Mouse (Mus musculus) cerebellum, adult 2 months (tissue): ENCODE measurements around the gene Taar8c.

ENCODE experiments used
- CTCF ChIP-seq: fragments of 200-500 bp; IDR thresholded peaks from 2 replicates; pipeline ENCODE4 v1.5.1; 2011; ENCODE audit warnings: low read depth, mild to moderate bottlenecking, control low read depth, low read length, moderate library complexity, borderline replicate concordance; ENCODE audit not compliant: insufficient read depth
- POLR2A ChIP-seq: fragments of 200-500 bp; IDR thresholded peaks from 2 replicates; pipeline ENCODE4 v1.6.1; 2011; ENCODE audit warnings: low read length, control low read depth, borderline replicate concordance; ENCODE audit not compliant: insufficient read depth

DNA sequence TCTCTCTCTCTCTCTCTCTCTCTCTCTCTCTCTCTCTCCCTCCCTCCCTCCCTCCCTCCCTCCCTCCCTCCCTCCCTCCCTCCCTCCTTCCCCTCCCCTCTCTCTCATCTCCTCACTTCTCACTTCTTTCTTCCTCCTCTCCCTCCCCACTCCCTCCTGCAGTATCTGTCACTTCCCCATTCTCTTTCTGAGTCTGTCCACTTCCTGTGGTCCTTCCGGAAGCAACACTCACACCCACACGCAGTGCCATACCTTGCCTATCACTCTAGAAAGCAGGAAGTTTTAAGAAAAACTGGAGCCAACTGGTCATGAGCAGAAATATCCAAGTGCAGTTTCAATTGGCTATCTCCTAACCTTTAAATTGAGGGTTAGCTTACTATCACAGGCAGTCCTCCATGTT is 31.4 kb upstream of the Taar8c start:
- no peak for TF ChIP-seq CTCF
- TF ChIP-seq POLR2A, result no peak
